Mouse (Mus musculus) limb, embryonic 13.5 days (tissue): ENCODE results near the gene Abca6. TPM values are rescaled to one million over a fixed set of nuclear protein-coding genes. Genes with fewer than 3 reads are reported as not detected.

Experiments
- ATAC-seq: fragments of 200-750 bp; cut with Nextera tagmentation; 2 replicates; pipeline ENCODE4 v1.8.0; 2017; ENCODE audit warnings: low read depth, moderate number of reproducible peaks, moderate TSS enrichment; ENCODE audit not compliant: low FRiP score
- H3K27ac ChIP-seq: fragments of 300-500 bp; sonication (generic); 2 replicates; pipeline ENCODE4 v1.5.1; 2015; ENCODE audit warnings: inconsistent platforms, mild to moderate bottlenecking, moderate library complexity
- H3K27me3 ChIP-seq: fragments of 300-500 bp; sonication (generic); 2 replicates; pipeline ENCODE4 v1.6.1; 2015; ENCODE audit warnings: mild to moderate bottlenecking, inconsistent platforms
- H3K36me3 ChIP-seq: fragments of 300-500 bp; sonication (generic); 2 replicates; pipeline ENCODE4 v1.6.1; 2015; ENCODE audit warnings: inconsistent platforms, mild to moderate bottlenecking, moderate library complexity
- H3K4me1 ChIP-seq: fragments of 300-500 bp; sonication (generic); 2 replicates; pipeline ENCODE4 v1.6.1; 2015; ENCODE audit warnings: inconsistent platforms
- H3K4me2 ChIP-seq: fragments of 300-500 bp; sonication (generic); replicated peaks from 2 replicates; pipeline ENCODE4 v1.6.1; 2015; ENCODE audit warnings: inconsistent platforms, mild to moderate bottlenecking, moderate library complexity
- H3K4me3 ChIP-seq: fragments of 300-500 bp; sonication (generic); 2 replicates; pipeline ENCODE4 v1.5.1; 2015; ENCODE audit warnings: moderate library complexity, mild to moderate bottlenecking, inconsistent platforms
- H3K9ac ChIP-seq: fragments of 300-500 bp; sonication (generic); 2 replicates; pipeline ENCODE4 v1.6.1; 2015; ENCODE audit warnings: mild to moderate bottlenecking, inconsistent platforms
- H3K9me3 ChIP-seq: fragments of 300-500 bp; sonication (generic); 2 replicates; pipeline ENCODE4 v1.6.1; 2016; ENCODE audit warnings: inconsistent platforms
- WGBS: fragments of 180-500 bp; shearing (Covaris S2); methylation state at CpG from one replicate; pipeline ENCODE4 v1.1.7; 2015; 5-methylcytosine and 5-hydroxymethylcytosine counted together
- polyA plus RNA-seq: library from polyadenylated mRNA; unstranded; fragments of >200 nt; fragmentation: Nextera tagmentation; extraction: Ambion mirVana; gene quantifications from 2 replicates; pipeline ENCODE4 v1.2.1, GENCODE M21; 2015

Gene Abca6
- 0.52 and 1.2 TPM in 2 replicates for polyA plus RNA-seq

DNA sequence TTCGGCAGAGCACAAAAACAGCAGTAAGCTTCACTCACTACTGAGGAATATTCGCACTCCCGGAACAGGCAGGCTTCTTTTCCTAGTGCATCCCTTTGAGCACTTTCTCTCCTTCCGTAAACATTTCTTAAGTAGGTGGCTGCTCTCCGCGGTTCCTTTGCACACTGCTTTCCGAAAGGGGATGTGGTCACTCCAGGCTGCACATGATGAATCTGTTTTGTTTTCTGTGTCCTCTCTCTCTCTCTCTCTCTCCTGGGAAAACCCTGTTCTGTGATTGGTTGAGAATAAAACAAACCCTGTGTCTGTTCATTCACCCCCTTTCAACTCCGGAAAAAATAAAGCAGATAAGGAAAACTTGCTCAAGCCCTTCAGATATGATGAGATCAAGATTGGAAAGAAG, at the start of gene Abca6:
Gene Abca6, minus strand, starts transcription at position 243 of the 400 bp plus-strand sequence.
- no peak for ATAC-seq
- Histone ChIP-seq H3K27ac (no peak within 1 kb of the TSS), H3K27me3 (no peaks in the 10 kb centered on the region), H3K9ac (no peak within 1 kb of the TSS), H3K4me2 (peak within 1 kb of the TSS; percentile 50), H3K4me3 (peak within 1 kb of the TSS; percentile 22; the same call in 1 of the 2 replicates), H3K9me3 (no peaks in the 10 kb centered on the region), H3K36me3 (no peaks in the 10 kb centered on the region), H3K4me1 (no peaks in the 10 kb centered on the region)
- 21% methylated on average over 8 of the region's 8 CpGs for WGBS

DNA sequence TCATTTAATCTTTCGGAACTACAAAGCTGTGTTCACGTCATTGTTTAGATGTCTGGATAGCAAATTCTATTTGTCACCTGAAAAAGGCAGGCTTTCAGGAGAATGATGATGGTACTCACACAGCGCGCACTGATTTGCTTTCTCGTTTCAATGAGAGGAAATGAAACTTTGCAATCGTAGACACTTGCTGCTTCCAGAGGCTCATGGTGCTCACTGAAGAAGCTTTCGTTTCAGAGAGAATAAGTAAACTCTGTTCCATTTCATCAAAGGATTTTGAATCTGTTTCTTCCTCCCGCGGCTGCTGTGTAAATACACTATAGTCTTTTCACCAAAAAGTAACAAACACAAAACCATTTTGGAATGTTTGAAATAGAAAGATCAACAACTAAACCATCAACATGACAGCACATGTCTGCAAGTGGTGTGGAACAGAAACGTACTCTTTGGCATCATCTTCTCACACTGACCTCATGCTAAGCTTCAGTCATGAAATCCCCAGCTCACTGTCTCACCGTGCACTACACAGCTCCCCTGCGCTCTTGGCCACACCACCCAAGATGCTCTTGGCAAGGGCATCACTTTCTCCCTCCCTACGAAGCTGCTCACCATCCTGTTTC, 46.4 kb upstream of the Abca6 start:
- ATAC-seq = no peak
- Histone ChIP-seq H3K27ac (no peak overlapping the region), H3K27me3 (no peaks in the 10 kb centered on the region), H3K9ac (no peak overlapping the region), H3K4me1 (no peaks in the 10 kb centered on the region), H3K36me3 (peaks cover 4% of the 10 kb centered on the region; the same call in 1 of the 2 replicates), H3K9me3 (no peaks in the 10 kb centered on the region), H3K4me3 (no peak overlapping the region), H3K4me2 (no peak overlapping the region)
- 89% methylated on average over 13 of the region's 13 CpGs for WGBS

- Histone ChIP-seq H3K27ac (no peak overlapping the region), H3K9me3 (no peaks in the 10 kb centered on the region), H3K4me3 (no peak overlapping the region), H3K9ac (no peak overlapping the region), H3K36me3 (no peaks in the 10 kb centered on the region), H3K4me2 (no peak overlapping the region), H3K4me1 (peaks cover 8% of the 10 kb centered on the region), H3K27me3 (no peaks in the 10 kb centered on the region)
- WGBS = 71% methylated on average over 2 of the region's 2 CpGs
- ATAC-seq = no peak
These were observed 39.0 kb upstream of the Abca6 start for GRCm38 (mm10) chr11:110290586-110290985.

GRCm38 (mm10) chr11:110288423-110288822, 36.8 kb upstream of the Abca6 start:
- WGBS = 73% methylated on average over 3 of the region's 3 CpGs
- Histone ChIP-seq H3K4me2 (no peak overlapping the region), H3K36me3 (no peaks in the 10 kb centered on the region), H3K27me3 (no peaks in the 10 kb centered on the region), H3K4me3 (no peak overlapping the region), H3K9me3 (no peaks in the 10 kb centered on the region), H3K9ac (no peak overlapping the region), H3K27ac (no peak overlapping the region), H3K4me1 (peaks cover 8% of the 10 kb centered on the region)
- no peak for ATAC-seq

DNA sequence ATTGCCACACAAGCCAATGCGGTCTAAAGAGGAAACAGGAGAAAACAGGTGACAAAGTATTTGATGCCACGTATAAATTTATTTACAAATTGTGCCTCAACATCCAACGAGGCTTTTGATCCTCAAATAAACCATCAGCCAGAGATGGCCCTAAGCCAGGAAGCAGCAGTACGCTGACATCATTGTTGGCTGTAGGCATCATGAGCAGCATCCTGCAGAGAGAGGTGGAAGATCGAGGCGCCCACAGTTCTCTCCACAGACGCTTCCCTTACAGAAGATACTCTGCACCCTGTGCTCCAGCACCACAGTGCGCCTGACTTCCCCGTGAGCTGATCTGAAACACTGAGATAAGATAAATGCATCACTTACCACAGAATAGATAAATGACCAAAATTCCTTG, 36.1 kb upstream of the Abca6 start:
- Histone ChIP-seq H3K4me1 (peaks cover 8% of the 10 kb centered on the region), H3K27me3 (no peaks in the 10 kb centered on the region), H3K9ac (no peak overlapping the region), H3K27ac (no peak overlapping the region), H3K4me3 (no peak overlapping the region), H3K36me3 (no peaks in the 10 kb centered on the region), H3K9me3 (no peaks in the 10 kb centered on the region), H3K4me2 (0 out of 2 replicates have a peak overlapping the region, but pooled peaks have one; percentile 9)
- WGBS = 58% methylated on average over 9 of the region's 9 CpGs
- ATAC-seq = no peak

GRCm38 (mm10) chr11:110286331-110286730, 34.8 kb upstream of the Abca6 start:
- 84% methylated on average over 3 of the region's 3 CpGs for WGBS

GRCm38 (mm10) chr11:110284849-110285248, 33.3 kb upstream of the Abca6 start:
- Histone ChIP-seq H3K4me3 (no peak overlapping the region), H3K27me3 (no peaks in the 10 kb centered on the region), H3K27ac (no peak overlapping the region), H3K4me1 (peaks cover 8% of the 10 kb centered on the region), H3K9ac (no peak overlapping the region), H3K4me2 (no peak overlapping the region), H3K9me3 (no peaks in the 10 kb centered on the region), H3K36me3 (no peaks in the 10 kb centered on the region)
- 64% methylated on average over 10 of the region's 10 CpGs for WGBS
- no peak for ATAC-seq

More at GRCm38 (mm10) chr11:110286331-110286730, 34.8 kb upstream of the Abca6 start:
- Histone ChIP-seq H3K4me1 (peaks cover 8% of the 10 kb centered on the region), H3K27me3 (no peaks in the 10 kb centered on the region), H3K4me3 (no peak overlapping the region), H3K9ac (no peak overlapping the region), H3K9me3 (no peaks in the 10 kb centered on the region), H3K36me3 (no peaks in the 10 kb centered on the region), H3K27ac (no peak overlapping the region), H3K4me2 (no peak overlapping the region)
- ATAC-seq = no peak

DNA sequence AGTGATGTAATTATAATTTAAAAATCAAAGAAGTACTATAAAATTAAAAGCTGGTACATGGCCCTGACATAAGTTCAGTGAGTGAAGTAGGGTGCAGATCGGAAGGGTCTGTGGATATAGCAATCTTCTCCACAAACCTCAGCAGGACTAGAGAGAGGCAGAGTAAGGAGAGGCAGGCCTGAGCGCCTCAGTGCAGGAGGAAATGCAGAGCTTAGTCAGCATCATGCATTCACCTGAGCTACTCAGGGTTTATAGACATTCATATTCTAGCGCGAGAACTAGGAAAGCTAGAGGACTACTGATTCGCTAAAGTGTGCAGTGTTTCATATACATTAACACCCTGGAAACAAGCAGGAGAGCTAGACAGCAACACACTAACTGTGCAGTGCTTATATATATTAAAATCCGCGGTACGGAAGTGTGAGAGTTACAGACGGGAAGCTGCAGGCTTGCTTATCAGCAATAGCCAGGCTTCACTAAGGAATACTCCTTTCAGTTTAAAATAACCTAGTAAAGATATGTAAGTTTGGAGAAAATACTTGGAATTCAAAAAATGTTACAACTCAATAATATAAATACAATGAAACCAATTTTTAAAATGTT, 32.7 kb upstream of the Abca6 start:
- 83% methylated on average over 9 of the region's 9 CpGs for WGBS
- Histone ChIP-seq H3K27ac (no peak overlapping the region), H3K4me2 (no peak overlapping the region), H3K4me3 (no peak overlapping the region), H3K9ac (no peak overlapping the region), H3K36me3 (no peaks in the 10 kb centered on the region), H3K9me3 (no peaks in the 10 kb centered on the region), H3K27me3 (no peaks in the 10 kb centered on the region), H3K4me1 (peaks cover 8% of the 10 kb centered on the region)
- ATAC-seq = no peak

DNA sequence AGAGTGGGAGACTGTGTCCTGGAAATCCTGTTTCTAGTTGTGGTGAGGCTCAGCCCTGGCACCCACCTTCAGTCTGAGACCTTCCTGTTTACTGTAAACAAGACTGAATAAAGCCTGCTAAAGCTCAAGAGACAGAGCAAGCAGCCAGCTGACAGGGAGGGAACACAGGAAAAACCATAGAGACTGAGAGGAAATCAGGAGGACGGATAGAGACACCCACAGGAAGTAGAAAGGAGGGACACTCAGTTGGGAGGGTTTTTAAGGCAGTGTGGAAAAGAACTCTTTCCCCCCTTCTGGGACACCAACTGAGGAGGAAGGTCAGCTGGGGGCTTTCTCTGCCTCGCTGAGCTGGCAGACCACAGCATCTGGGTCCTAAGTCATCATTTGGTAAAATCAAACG, 23.2 kb upstream of the Abca6 start:
- WGBS = 62% methylated on average over 3 of the region's 3 CpGs
- H3K27me3 ChIP-seq = no peaks in the 10 kb centered on the region
- no peak overlapping the region for H3K9ac ChIP-seq
- H3K4me3 ChIP-seq = no peak overlapping the region
- H3K9me3 ChIP-seq = no peaks in the 10 kb centered on the region
- no peaks in the 10 kb centered on the region for H3K4me1 ChIP-seq
- H3K4me2 ChIP-seq = no peak overlapping the region
- no peak overlapping the region for H3K27ac ChIP-seq
- no peak for ATAC-seq
- no peaks in the 10 kb centered on the region for H3K36me3 ChIP-seq

- no peak overlapping the region for H3K27ac ChIP-seq
- ATAC-seq = no peak
These were observed 20.2 kb upstream of the Abca6 start for GRCm38 (mm10) chr11:110271745-110272144.

GRCm38 (mm10) chr11:110268244-110268844, 16.8 kb upstream of the Abca6 start:
- Histone ChIP-seq H3K27ac (no peak overlapping the region), H3K9me3 (no peaks in the 10 kb centered on the region), H3K27me3 (no peaks in the 10 kb centered on the region), H3K4me3 (no peak overlapping the region), H3K4me2 (no peak overlapping the region), H3K4me1 (peaks cover 3% of the 10 kb centered on the region; the same call in 1 of the 2 replicates), H3K9ac (no peak overlapping the region; the same call in 1 of the 2 replicates), H3K36me3 (no peaks in the 10 kb centered on the region)
- 34% methylated on average over 8 of the region's 8 CpGs for WGBS
- ATAC-seq = no peak; the same call in 1 of the 2 replicates

More at GRCm38 (mm10) chr11:110271745-110272144, 20.2 kb upstream of the Abca6 start:
- no peaks in the 10 kb centered on the region for H3K36me3 ChIP-seq
- WGBS = 8% methylated on average over 5 of the region's 5 CpGs
- no peak overlapping the region for H3K9ac ChIP-seq
- peaks cover 3% of the 10 kb centered on the region; the same call in 1 of the 2 replicates for H3K4me1 ChIP-seq
- no peak overlapping the region for H3K4me3 ChIP-seq
- no peaks in the 10 kb centered on the region for H3K9me3 ChIP-seq
- H3K4me2 ChIP-seq = no peak overlapping the region
- no peaks in the 10 kb centered on the region for H3K27me3 ChIP-seq

DNA sequence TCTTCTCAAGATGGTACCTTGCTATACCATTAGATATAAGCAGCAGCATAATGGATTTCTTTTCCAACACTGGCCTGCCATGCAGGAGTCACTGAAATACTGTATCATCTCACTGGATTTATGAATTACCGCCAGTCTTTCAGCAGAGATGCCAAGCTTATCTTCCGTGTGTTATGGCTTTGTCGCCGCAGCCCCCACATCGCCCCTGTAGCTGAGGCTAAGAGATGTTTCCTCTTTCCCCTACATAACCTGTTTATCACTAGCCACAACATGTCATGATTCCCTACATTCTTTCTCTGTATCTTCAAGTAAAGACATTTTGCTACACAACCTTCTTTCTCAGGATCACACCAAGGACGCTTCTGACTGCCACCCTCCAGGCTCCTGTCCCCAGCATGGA, 15.7 kb upstream of the Abca6 start:
- no peak overlapping the region for H3K9ac ChIP-seq
- no peak for ATAC-seq
- WGBS = 92% methylated on average over 6 of the region's 6 CpGs

More for the DNA sequence above, 15.7 kb upstream of the Abca6 start:
- Histone ChIP-seq H3K4me1 (peaks cover 3% of the 10 kb centered on the region; the same call in 1 of the 2 replicates), H3K4me2 (no peak overlapping the region), H3K4me3 (no peak overlapping the region), H3K27me3 (no peaks in the 10 kb centered on the region), H3K36me3 (no peaks in the 10 kb centered on the region), H3K9me3 (no peaks in the 10 kb centered on the region), H3K27ac (no peak overlapping the region)
